Mouse (Mus musculus): ENCODE data around the gene Ext2. TPM values are rescaled to one million over a fixed set of nuclear protein-coding genes. Genes with fewer than 3 reads are reported as not detected.

Gene Ext2
- polyA plus RNA-seq, 1 experiment from 2014 or later: 77.0 TPM

DNA sequence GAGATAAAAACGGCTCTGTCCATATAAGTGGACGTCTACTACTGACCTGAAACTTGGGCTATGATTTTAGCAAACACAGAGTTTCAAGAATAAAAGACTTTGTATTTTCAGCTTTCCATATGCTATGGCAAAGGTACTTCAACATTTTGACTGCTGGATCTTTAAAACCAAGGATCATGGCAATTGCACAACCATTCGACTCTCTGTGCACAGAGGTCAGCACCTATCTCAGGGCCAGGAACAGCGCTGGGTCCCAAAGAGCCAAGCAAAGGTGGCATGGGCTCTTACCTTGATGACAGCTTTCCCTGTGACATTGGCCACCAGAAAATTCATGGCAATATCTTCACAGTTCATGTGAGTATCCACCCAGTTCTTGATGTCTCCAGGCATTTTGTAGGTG lies 118.2 kb downstream of the Ext2 start:
- Histone ChIP-seq H3K36me3 (ENCODE audit: control insufficient read depth, insufficient read depth, low read length) (no peaks in the 10 kb centered on the region), H3K9me3 (ENCODE audit: control insufficient read depth, low read length) (no peaks in the 10 kb centered on the region), H3K4me3 (ENCODE audit: low read depth, low read length) (no peak overlapping the region), H3K27ac (ENCODE audit: low read depth, low read length) (no peak overlapping the region), H3K27me3 (ENCODE audit: control insufficient read depth, insufficient read depth, low read length) (no peaks in the 10 kb centered on the region), H3K4me2 (ENCODE audit: low read depth) (no peak overlapping the region), H3K4me1 (ENCODE audit: control insufficient read depth, insufficient read depth, low read length) (peaks cover 6% of the 10 kb centered on the region; the same call in 1 of the 2 replicates), H3K9ac (ENCODE audit: low read length) (no peak overlapping the region)
- 84% methylated on average over 4 of the region's 4 CpGs for WGBS
- no peak for ATAC-seq (ENCODE audit: insufficient read depth, low FRiP score, low TSS enrichment)
- DNase-seq (ENCODE audit: low spot score): no peak

- H3K27me3 ChIP-seq (ENCODE audit: control insufficient read depth, insufficient read depth, low read length): no peaks in the 10 kb centered on the region
- no peak overlapping the region for H3K9ac ChIP-seq (ENCODE audit: low read length)
- H3K36me3 ChIP-seq (ENCODE audit: control insufficient read depth, insufficient read depth, low read length): no peaks in the 10 kb centered on the region
- H3K4me3 ChIP-seq (ENCODE audit: low read depth, low read length): no peak overlapping the region
- H3K4me1 ChIP-seq (ENCODE audit: control insufficient read depth, insufficient read depth, low read length): peaks cover 6% of the 10 kb centered on the region; the same call in 1 of the 2 replicates
- 71% methylated on average over 19 of the region's 19 CpGs for WGBS
- ATAC-seq (ENCODE audit: insufficient read depth, low FRiP score, low TSS enrichment) (no peak), DNase-seq (ENCODE audit: low spot score) (no peak)
- H3K27ac ChIP-seq (ENCODE audit: low read depth, low read length): no peak overlapping the region
- H3K4me2 ChIP-seq (ENCODE audit: low read depth): no peak overlapping the region
- H3K9me3 ChIP-seq (ENCODE audit: control insufficient read depth, low read length): no peaks in the 10 kb centered on the region
Measured at GRCm38 (mm10) chr2:93702936-93703926, 119.1 kb downstream of the Ext2 start.

DNA sequence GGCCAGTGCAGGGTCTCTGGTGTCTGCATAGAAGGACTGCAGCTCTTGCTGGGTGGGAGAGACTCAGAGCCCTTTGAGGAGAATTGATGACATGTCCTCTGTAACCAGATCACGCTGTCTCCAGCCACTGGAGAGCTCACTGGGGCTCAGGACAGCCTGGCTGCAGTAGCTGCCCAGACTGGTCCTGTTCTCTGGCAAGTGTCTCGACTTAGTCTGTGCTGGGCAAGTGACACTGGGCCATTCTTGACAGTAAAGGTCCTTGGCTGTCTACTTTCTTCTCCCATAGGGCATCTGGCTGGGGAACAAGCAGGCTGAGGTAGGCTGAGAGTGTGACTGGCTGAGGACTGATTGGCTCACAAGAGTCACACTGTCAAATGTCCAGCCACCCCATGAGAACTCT lies 123.0 kb downstream of the Ext2 start:
- Histone ChIP-seq H3K9me3 (ENCODE audit: control insufficient read depth, low read length) (no peaks in the 10 kb centered on the region), H3K27me3 (ENCODE audit: control insufficient read depth, insufficient read depth, low read length) (no peaks in the 10 kb centered on the region), H3K9ac (ENCODE audit: low read length) (no peak overlapping the region), H3K4me2 (ENCODE audit: low read depth) (no peak overlapping the region), H3K4me3 (ENCODE audit: low read depth, low read length) (no peak overlapping the region), H3K4me1 (ENCODE audit: control insufficient read depth, insufficient read depth, low read length) (peaks cover 15% of the 10 kb centered on the region), H3K27ac (ENCODE audit: low read depth, low read length) (no peak overlapping the region), H3K36me3 (ENCODE audit: control insufficient read depth, insufficient read depth, low read length) (no peaks in the 10 kb centered on the region)
- 77% methylated on average over 2 of the region's 2 CpGs for WGBS
- ATAC-seq (ENCODE audit: insufficient read depth, low FRiP score, low TSS enrichment) (no peak), DNase-seq (ENCODE audit: low spot score) (no peak)

GRCm38 (mm10) chr2:93696181-93696641 lies 126.2 kb downstream of the Ext2 start:
- Histone ChIP-seq H3K27ac (ENCODE audit: low read depth, low read length) (no peak overlapping the region), H3K4me2 (ENCODE audit: low read depth) (no peak overlapping the region)

GRCm38 (mm10) chr2:93693101-93693500 lies 129.3 kb downstream of the Ext2 start:
- no peaks in the 10 kb centered on the region for H3K27me3 ChIP-seq (ENCODE audit: control insufficient read depth, insufficient read depth, low read length)
- H3K4me3 ChIP-seq (ENCODE audit: low read depth, low read length): no peak overlapping the region
- no peaks in the 10 kb centered on the region for H3K9me3 ChIP-seq (ENCODE audit: control insufficient read depth, low read length)
- H3K9ac ChIP-seq (ENCODE audit: low read length): no peak overlapping the region
- no peak overlapping the region for H3K27ac ChIP-seq (ENCODE audit: low read depth, low read length)
- WGBS: 77% methylated on average over 4 of the region's 4 CpGs
- ATAC-seq (ENCODE audit: insufficient read depth, low FRiP score, low TSS enrichment) (no peak), DNase-seq (ENCODE audit: low spot score) (no peak)
- H3K4me2 ChIP-seq (ENCODE audit: low read depth): no peak overlapping the region
- H3K4me1 ChIP-seq (ENCODE audit: control insufficient read depth, insufficient read depth, low read length): peaks cover 8% of the 10 kb centered on the region; the same call in 1 of the 2 replicates
- no peaks in the 10 kb centered on the region for H3K36me3 ChIP-seq (ENCODE audit: control insufficient read depth, insufficient read depth, low read length)

More at GRCm38 (mm10) chr2:93696181-93696641, 126.2 kb downstream of the Ext2 start:
- H3K36me3 ChIP-seq (ENCODE audit: control insufficient read depth, insufficient read depth, low read length): no peaks in the 10 kb centered on the region
- peaks cover 8% of the 10 kb centered on the region; the same call in 1 of the 2 replicates for H3K4me1 ChIP-seq (ENCODE audit: control insufficient read depth, insufficient read depth, low read length)
- 63% methylated on average over 9 of the region's 10 CpGs for WGBS
- no peaks in the 10 kb centered on the region for H3K9me3 ChIP-seq (ENCODE audit: control insufficient read depth, low read length)
- H3K4me3 ChIP-seq (ENCODE audit: low read depth, low read length): no peak overlapping the region
- no peak for DNase-seq (ENCODE audit: low spot score)
- H3K27me3 ChIP-seq (ENCODE audit: control insufficient read depth, insufficient read depth, low read length): no peaks in the 10 kb centered on the region
- ATAC-seq (ENCODE audit: insufficient read depth, low FRiP score, low TSS enrichment): no peak
- H3K9ac ChIP-seq (ENCODE audit: low read length): no peak overlapping the region

DNA sequence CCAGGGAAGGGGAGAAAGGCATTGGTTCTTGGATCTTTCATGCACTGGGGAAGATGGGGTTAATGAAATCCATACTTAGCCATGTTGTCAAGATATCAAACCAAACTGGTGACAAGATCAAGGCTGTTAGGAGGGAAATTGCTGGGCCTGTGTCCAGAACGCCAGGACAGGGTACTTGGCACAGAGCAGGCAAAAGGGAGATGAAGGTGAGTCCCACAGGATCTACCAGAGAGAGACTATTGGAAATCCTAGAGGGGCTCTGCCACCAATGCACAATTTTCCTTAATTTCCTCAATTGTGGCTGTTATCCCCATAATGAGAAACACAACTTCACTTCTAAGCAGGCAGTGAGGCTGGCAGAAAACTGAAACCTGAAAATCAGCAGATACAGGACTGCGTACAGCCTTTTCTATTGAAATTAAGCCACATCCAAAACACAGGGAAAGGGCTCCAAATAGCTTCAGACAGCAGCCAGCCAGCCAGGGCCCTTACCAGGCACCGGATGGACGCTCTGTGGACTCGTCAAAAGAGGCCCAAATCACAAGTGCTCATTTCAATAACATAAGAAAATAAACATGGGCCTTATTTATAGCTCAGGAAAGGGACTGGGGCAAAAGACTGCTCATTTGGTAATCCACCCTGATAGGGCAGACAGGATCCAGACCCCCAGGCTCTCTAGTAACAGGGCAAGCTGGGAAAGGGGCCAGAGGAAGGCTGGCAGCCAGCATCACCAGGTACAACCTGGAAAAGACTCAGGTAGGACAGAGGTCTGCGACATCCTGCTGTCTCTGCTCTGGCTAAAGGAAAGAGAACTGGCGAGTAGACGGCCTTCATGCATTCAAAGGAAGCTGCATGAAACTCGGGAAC lies 132.1 kb downstream of the Ext2 start:
- Histone ChIP-seq H3K9me3 (ENCODE audit: control insufficient read depth, low read length) (no peaks in the 10 kb centered on the region), H3K4me1 (ENCODE audit: control insufficient read depth, insufficient read depth, low read length) (no peaks in the 10 kb centered on the region), H3K9ac (ENCODE audit: low read length) (no peak overlapping the region), H3K36me3 (ENCODE audit: control insufficient read depth, insufficient read depth, low read length) (no peaks in the 10 kb centered on the region), H3K27ac (ENCODE audit: low read depth, low read length) (no peak overlapping the region), H3K27me3 (ENCODE audit: control insufficient read depth, insufficient read depth, low read length) (no peaks in the 10 kb centered on the region), H3K4me3 (ENCODE audit: low read depth, low read length) (no peak overlapping the region), H3K4me2 (ENCODE audit: low read depth) (no peak overlapping the region)
- 88% methylated on average over 9 of the region's 9 CpGs for WGBS
- ATAC-seq (ENCODE audit: insufficient read depth, low FRiP score, low TSS enrichment): no peak
- DNase-seq (ENCODE audit: low spot score): no peak

GRCm38 (mm10) chr2:93683674-93684073 lies 138.7 kb downstream of the Ext2 start:
- Histone ChIP-seq H3K36me3 (ENCODE audit: control insufficient read depth, insufficient read depth, low read length) (no peaks in the 10 kb centered on the region), H3K9ac (ENCODE audit: low read length) (no peak overlapping the region), H3K27me3 (ENCODE audit: control insufficient read depth, insufficient read depth, low read length) (no peaks in the 10 kb centered on the region), H3K4me1 (ENCODE audit: control insufficient read depth, insufficient read depth, low read length) (no peaks in the 10 kb centered on the region), H3K27ac (ENCODE audit: low read depth, low read length) (no peak overlapping the region), H3K4me3 (ENCODE audit: low read depth, low read length) (no peak overlapping the region), H3K4me2 (ENCODE audit: low read depth) (no peak overlapping the region), H3K9me3 (ENCODE audit: control insufficient read depth, low read length) (no peaks in the 10 kb centered on the region)
- WGBS: 72% methylated on average over 8 of the region's 8 CpGs
- no peak for ATAC-seq (ENCODE audit: insufficient read depth, low FRiP score, low TSS enrichment)
- no peak for DNase-seq (ENCODE audit: low spot score)

DNA sequence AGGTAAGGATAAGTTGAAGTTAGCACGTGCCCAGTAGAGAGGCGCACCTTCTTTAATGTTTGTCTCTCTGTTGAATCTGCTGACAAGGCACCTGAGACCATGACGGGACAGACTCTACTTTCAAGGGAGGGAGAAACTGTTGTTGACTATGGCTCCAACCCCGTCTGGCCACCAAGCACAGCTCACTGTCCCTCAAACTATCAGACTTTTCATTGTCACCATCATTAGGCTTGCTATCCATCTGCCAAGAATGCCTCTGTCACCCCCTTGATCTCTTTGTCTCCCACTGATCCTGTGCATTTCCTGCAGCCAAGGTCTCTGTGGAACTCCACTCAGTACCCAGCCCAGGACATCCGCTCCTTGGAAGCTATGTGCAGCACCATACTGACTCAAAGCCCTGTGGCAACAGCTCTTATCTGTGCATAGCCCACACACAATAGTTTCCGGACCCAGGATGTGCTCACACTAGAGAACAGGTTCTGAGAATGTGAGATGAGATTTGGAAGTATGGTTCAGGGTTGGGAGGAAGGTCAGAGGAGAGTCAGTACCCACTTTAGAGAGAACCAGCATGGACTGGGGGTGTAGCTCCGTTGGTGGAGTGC lies 139.7 kb downstream of the Ext2 start:
- Histone ChIP-seq H3K4me2 (ENCODE audit: low read depth) (no peak overlapping the region), H3K27me3 (ENCODE audit: control insufficient read depth, insufficient read depth, low read length) (no peaks in the 10 kb centered on the region), H3K9ac (ENCODE audit: low read length) (no peak overlapping the region), H3K4me1 (ENCODE audit: control insufficient read depth, insufficient read depth, low read length) (no peaks in the 10 kb centered on the region), H3K36me3 (ENCODE audit: control insufficient read depth, insufficient read depth, low read length) (no peaks in the 10 kb centered on the region), H3K4me3 (ENCODE audit: low read depth, low read length) (no peak overlapping the region), H3K27ac (ENCODE audit: low read depth, low read length) (no peak overlapping the region), H3K9me3 (ENCODE audit: control insufficient read depth, low read length) (no peaks in the 10 kb centered on the region)
- ATAC-seq (ENCODE audit: insufficient read depth, low FRiP score, low TSS enrichment) (no peak), DNase-seq (ENCODE audit: low spot score) (no peak)
- WGBS: 86% methylated on average over 7 of the region's 7 CpGs

Measured in neural tube, embryonic 11.5 days (tissue).